Mouse (Mus musculus): ENCODE measurements around the gene BC067074. TPM values are rescaled to one million over a fixed set of nuclear protein-coding genes. Genes with fewer than 3 reads are reported as not detected.

Gene BC067074
- total RNA-seq, 1 experiment from 2014 or later = not detected

DNA sequence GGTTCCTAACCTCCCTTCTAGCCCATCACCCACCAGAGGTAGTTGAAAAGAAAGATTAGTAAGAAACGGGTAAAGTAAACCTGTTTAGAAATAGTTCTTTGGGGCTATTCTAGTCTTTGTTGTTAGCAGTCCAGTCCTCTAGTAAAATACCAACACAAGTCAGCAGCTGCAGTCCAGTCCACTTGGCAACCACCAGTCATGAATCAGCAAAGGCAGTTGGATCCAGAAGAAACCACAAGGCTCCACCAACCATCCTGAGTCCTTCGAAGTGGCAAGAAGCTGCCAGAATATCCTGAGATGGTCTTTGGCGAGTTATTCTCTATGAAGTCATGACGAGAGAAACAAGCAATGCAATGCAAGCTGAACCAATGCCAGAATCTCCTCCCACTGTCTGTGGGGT, 124.0 kb downstream of the BC067074 start:
- no peak for ATAC-seq (ENCODE audit: extremely low read depth, insufficient number of reproducible peaks, low FRiP score, poor library complexity, severe bottlenecking)

DNA sequence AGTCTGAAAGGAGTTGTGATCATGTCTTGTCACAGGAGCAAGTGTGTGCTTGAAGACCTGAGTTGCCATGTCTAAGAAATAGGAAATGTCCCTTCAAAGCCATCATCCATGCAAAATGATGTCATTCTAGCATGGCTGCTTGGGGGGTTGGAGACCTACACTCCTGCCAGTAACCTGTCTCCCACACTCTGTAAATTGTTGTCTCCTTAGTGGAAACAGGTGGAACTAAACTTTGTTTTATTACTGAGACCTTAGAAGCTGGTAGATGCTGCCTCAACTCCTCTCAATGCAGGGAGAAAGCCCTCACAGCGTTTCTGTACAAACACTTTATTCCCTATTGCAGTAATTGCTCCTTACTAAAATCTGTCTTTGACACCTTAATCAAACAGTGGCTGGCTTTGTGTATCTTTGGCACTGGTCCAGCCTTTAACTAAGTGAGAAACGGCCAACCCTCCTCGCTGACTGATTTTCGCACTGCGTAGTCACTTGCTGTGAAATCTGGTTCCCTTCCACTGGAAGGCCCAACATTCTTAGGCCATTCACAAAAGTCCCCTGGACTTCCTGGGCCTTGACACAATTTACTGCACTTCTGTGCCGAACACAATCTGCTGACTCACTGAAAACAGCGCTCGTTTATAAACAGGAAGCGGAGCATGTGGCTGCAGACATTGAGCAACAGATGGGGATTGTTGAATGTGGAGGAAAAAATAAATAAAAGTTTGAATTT, 125.0 kb downstream of the BC067074 start:
- ATAC-seq (ENCODE audit: extremely low read depth, insufficient number of reproducible peaks, low FRiP score, poor library complexity, severe bottlenecking) = peak; percentile 93

DNA sequence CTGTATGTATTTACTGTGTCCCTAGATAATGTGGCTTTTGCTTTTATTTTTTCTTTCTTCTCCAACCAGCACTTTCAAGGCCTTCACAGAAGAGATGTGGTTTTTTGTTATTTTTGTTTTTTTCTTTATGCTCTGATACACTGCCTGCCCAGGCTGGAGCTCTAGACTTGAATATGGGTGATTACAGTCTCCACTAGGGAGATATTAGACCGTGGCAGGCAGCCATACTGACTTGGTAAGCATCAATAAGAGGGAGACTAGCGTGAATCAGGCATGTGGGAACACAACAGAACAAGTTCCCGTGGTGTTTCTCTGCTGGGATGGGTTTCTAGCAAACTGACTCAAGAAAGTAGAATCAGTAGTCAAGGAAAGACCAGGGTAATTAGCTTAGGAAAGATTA, 125.7 kb downstream of the BC067074 start:
- no peak for ATAC-seq (ENCODE audit: extremely low read depth, insufficient number of reproducible peaks, low FRiP score, poor library complexity, severe bottlenecking)

DNA sequence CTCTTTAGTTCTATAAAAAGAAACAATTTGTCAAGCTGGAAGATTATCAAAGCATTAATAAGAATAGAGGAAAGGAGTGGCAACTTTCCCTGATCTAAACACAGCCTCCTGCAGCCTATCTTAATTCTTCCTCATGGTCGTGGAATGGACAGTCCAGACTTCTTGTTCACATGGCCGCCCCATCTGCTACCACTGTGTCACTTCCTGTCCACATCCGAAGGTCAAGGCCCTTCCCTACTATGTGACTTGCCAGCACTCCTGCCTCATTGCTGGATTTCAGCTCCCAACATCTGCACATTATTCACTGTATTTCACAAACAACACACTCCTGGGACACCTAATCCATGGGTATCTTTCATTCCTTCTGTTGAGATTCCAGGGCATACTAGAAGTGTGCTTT, 128.5 kb downstream of the BC067074 start:
- no peak for ATAC-seq (ENCODE audit: extremely low read depth, insufficient number of reproducible peaks, low FRiP score, poor library complexity, severe bottlenecking)

DNA sequence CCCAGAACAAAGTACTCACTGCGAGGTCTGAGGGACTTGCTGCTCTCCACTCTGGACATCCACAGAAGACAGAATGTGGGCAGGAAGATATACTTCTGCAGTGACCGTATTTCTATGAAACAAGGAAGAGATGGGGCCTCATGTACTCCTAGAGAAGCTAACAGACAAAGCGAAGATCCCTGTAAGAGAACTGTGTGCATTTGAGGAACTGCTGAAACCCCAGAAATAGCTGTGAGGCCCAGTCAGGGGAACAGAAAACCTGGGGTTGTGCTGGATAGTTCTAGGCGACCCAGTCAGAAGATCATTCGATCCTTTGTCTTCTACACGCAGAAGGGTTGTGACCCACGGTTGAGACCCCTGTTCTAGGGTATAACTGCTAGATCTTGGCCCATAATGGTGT, 130.9 kb downstream of the BC067074 start:
- peak; percentile 51; the same call in 1 of the 2 replicates for ATAC-seq (ENCODE audit: extremely low read depth, insufficient number of reproducible peaks, low FRiP score, poor library complexity, severe bottlenecking)

DNA sequence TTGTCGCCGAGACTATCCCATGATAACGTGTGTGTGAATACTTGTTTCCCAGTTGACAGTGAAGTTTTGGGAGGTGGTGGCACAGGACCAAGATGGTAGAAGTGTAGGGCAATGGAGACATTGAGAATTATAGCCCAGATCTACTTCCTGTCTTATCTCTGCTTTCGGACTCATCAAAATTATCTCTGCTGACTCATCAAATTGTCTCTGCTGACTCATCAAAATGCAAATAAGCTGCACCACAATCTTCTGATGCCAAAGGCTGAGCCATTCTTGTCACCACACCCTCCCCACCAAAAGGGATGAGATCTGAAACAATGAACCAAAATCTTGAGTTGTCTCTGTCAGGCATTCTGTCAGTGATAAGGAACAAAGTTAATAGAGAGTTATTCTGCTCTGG, 132.9 kb downstream of the BC067074 start:
- no peak for ATAC-seq (ENCODE audit: extremely low read depth, insufficient number of reproducible peaks, low FRiP score, poor library complexity, severe bottlenecking)

Other genes with a start within 250 kb of the BC067074 start
- gene Gpx8, start 246.7 kb upstream of the BC067074 start, total RNA-seq (2017) = not detected in 2 replicates
- gene Gzma, start 192.2 kb upstream of the BC067074 start, total RNA-seq (2017) = 38.9 and 40.6 TPM in 2 replicates
- gene Esm1, start 83.5 kb upstream of the BC067074 start, total RNA-seq (2017) = 0.23 TPM in 1 of 2 replicates, not detected in the other
- gene Gzmk, start 67.3 kb upstream of the BC067074 start, total RNA-seq (2017) = 0.58 TPM in 1 of 2 replicates, not detected in the other